Mouse (Mus musculus): ENCODE measurements around the gene Rbfox1.

DNA sequence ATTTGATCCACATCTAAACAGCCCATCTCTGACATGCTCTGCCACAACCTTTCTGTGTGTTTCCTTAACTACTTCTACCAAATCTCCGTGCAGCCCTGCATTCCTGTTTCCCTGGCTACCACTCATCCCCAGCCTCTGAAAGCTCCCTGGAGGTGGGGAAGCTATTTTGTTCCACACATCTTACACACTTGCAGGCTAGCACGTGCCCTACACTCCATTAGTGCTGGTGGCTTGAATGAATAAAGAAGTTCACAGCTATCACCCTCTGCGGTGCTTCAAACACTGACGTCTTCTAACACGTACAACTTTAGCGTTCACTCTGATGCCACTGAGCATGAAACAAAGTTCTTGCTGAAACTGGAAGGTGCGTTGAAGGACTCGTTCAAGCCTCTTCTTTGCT is 379.4 kb downstream of the Rbfox1 start:
- no peak for TF ChIP-seq CTCF (IDR thresholded peaks at IDR 0.05; ENCODE audit: borderline replicate concordance, control insufficient read depth, extremely low read depth, insufficient read depth, low read length, poor library complexity)
- TF ChIP-seq POLR2A (IDR thresholded peaks at IDR 0.05; ENCODE audit: control insufficient read depth, extremely low read depth, insufficient read depth, low read length, poor library complexity): no peak

Measured in thymus, adult 2 months (tissue).